Mouse (Mus musculus): ENCODE data around the gene Fbxo17.

Gene Fbxo17

GRCm38 (mm10) chr7:28767462-28767965, 50.9 kb downstream of the Fbxo17 start, which contains the start of gene Nfkbib:
TSS of gene Nfkbib (minus strand) at chr7:28767512.
- no peak for DNase-seq (ENCODE audit: low spot score)

DNA sequence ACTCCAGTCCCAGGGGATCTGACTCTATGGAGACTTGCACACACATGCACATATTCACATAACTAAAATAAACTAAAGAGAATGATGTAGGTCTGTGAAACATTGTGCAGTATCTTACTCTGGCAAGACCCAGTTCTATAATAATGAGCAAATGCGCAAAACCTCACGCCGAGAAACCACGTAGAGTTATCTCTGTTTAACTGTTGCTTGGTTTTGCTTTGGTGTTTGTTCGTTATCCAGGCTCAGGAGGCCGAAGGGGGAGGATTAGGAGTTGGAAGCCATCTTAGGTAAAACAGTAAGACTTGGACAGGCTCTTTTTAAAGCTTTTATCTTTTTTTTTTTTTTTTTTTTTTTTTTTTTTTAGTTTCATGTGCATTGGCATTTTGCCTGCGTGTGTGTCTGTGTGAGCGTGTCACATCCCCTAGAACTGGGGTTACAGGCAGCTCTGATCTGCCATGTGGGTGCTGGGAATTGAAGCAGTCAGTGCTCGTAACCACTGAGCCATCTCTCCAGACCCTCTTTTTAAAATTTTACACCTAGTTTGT, 52.9 kb downstream of the Fbxo17 start:
- no peak for DNase-seq (ENCODE audit: low spot score)

DNA sequence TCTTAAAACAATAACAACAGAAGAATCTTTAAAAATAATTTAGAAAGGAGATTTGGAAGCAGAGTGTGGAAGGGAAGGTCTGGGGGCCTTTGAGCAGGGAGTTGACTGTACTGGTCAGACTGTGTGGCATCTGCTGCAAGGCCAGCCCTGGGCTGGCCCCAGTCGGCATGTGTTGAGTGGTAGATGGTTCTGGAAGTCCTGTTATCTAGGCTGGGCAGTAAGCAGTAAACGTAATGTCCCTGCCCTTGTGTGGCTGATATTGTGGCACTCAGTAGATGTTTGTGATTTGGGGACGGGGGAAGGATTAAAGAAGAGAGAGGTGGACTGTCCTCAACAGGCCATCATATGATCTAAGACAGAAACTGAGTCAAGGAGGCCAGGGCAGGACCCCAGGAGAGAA, 53.7 kb downstream of the Fbxo17 start:
- DNase-seq (ENCODE audit: low spot score): no peak

DNA sequence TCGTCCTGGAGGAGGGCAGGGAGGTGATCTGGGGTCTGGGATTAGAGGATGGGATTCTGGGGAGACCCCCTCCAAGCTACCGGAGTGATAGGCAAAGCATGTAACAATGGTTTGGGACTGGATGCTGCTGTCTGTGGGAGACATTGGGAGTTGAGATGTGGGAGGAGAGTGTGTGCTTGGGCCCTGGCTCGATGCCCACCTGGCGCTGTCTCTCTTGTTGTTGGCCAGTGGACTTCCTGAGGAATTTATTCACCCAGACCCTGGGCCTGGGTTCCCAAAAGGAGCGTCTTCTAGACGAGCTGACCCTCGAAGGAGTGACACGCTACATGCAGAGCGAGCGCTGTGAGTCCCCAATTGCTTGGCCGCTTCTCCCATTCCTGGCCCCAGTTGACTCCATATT, 55.3 kb downstream of the Fbxo17 start:
- no peak for DNase-seq (ENCODE audit: low spot score)

- DNase-seq (ENCODE audit: low spot score): no peak
Observed at GRCm38 (mm10) chr7:28773163-28773562, 56.6 kb downstream of the Fbxo17 start.

- DNase-seq (ENCODE audit: low spot score): no peak
Observed at GRCm38 (mm10) chr7:28774164-28774563, 57.6 kb downstream of the Fbxo17 start.

DNA sequence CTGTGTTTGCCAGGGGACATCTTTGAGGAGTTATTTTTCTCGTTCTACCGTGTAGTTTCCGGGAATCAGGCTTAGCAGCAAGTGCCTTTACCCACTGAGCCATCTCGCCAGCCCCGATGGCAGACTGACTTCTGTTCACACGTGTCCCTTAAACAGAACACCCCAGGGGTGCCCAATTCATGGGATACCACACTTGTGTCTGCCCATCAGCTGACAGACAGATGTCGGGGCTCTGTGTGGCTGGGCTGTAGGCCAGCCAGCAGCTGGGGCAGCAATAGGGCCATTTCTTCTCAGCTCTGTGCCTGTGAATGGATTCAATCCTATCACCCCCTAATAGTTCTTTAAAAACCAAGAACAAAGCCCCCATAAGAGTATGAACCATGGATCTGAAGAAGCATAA, 58.5 kb downstream of the Fbxo17 start:
- DNase-seq (ENCODE audit: low spot score): no peak

GRCm38 (mm10) chr7:28778825-28779224, 62.2 kb downstream of the Fbxo17 start:
- DNase-seq (ENCODE audit: low spot score): no peak

- DNase-seq (ENCODE audit: low spot score): peak; percentile 92
Observed at GRCm38 (mm10) chr7:28780067-28780658, 63.6 kb downstream of the Fbxo17 start.

- no peak for DNase-seq (ENCODE audit: low spot score)
Observed at GRCm38 (mm10) chr7:28780857-28781256, 64.3 kb downstream of the Fbxo17 start.

- DNase-seq (ENCODE audit: low spot score): no peak
Observed at GRCm38 (mm10) chr7:28781261-28781663, 64.7 kb downstream of the Fbxo17 start.

DNA sequence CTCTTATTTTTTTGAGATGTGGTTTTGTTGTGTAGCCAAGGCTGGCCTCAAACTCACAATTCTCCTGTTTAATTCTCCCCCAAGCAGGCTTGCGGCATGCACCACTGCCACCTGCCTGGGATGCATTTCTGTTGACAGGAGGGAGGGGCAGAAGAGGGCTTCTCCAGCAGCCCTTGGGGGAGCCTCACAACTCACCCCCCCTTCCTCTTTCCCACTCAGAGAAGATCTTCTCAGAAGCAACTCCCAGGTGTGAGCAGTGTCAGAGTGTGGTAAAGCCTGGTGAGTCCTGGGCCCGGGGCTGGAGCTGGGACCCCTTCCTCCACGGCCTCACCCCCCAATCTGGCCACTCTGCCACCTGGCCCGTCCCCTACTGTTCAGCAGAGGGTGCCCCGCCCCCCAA, 68.6 kb downstream of the Fbxo17 start:
- DNase-seq (ENCODE audit: low spot score): no peak
